Mouse (Mus musculus): Measurements from ENCODE around the gene Lsamp.

The Lsamp gene

GRCm38 (mm10) chr16:41242841-41243240 lies 1258.7 kb downstream of the Lsamp start:
- peak in 1 of 2 experiments; percentile 9 for DNase-seq (ENCODE audit: low spot score in 2 of 2)

GRCm38 (mm10) chr16:41244711-41245110 lies 1260.5 kb downstream of the Lsamp start:
- peak; percentile 6 to 12 for DNase-seq (ENCODE audit: low spot score in 2 of 2)

GRCm38 (mm10) chr16:41258145-41259035 lies 1274.2 kb downstream of the Lsamp start:
- DNase-seq (ENCODE audit: low spot score in 2 of 2): peak; percentile 10 to 22

- no peak for DNase-seq (ENCODE audit: low spot score in 2 of 2)
Observed at GRCm38 (mm10) chr16:41275999-41276671, 1292.0 kb downstream of the Lsamp start.

- no peak for DNase-seq (ENCODE audit: low spot score in 2 of 2)
Observed at GRCm38 (mm10) chr16:41317992-41318391, 1333.8 kb downstream of the Lsamp start.

- no peak for DNase-seq (ENCODE audit: low spot score in 2 of 2)
Observed at GRCm38 (mm10) chr16:41343431-41343830, 1359.3 kb downstream of the Lsamp start.

- no peak for DNase-seq (ENCODE audit: low spot score in 2 of 2)
Observed at GRCm38 (mm10) chr16:41365138-41365537, 1381.0 kb downstream of the Lsamp start.

GRCm38 (mm10) chr16:41383702-41384101 lies 1399.5 kb downstream of the Lsamp start:
- DNase-seq (ENCODE audit: low spot score in 2 of 2): no peak

GRCm38 (mm10) chr16:41384288-41384687 lies 1400.1 kb downstream of the Lsamp start:
- no peak for DNase-seq (ENCODE audit: low spot score in 2 of 2)

GRCm38 (mm10) chr16:41408850-41409249 lies 1424.7 kb downstream of the Lsamp start:
- no peak for DNase-seq (ENCODE audit: low spot score in 2 of 2)

- no peak for DNase-seq (ENCODE audit: low spot score in 2 of 2)
Observed at GRCm38 (mm10) chr16:41410671-41411070, 1426.5 kb downstream of the Lsamp start.

- DNase-seq (ENCODE audit: low spot score in 2 of 2): no peak
Observed at GRCm38 (mm10) chr16:41417363-41417762, 1433.2 kb downstream of the Lsamp start.

- DNase-seq (ENCODE audit: low spot score in 2 of 2): no peak
Observed at GRCm38 (mm10) chr16:41467391-41467790, 1483.2 kb downstream of the Lsamp start.

GRCm38 (mm10) chr16:41478694-41479093 lies 1494.5 kb downstream of the Lsamp start:
- DNase-seq (ENCODE audit: low spot score in 2 of 2): no peak

GRCm38 (mm10) chr16:41481832-41482231 lies 1497.7 kb downstream of the Lsamp start:
- DNase-seq (ENCODE audit: low spot score in 2 of 2): no peak

- DNase-seq (ENCODE audit: low spot score in 2 of 2): no peak
Observed at GRCm38 (mm10) chr16:41510915-41511552, 1526.9 kb downstream of the Lsamp start.

- DNase-seq (ENCODE audit: low spot score in 2 of 2): no peak
Observed at GRCm38 (mm10) chr16:41521566-41521965, 1537.4 kb downstream of the Lsamp start.

- no peak for DNase-seq (ENCODE audit: low spot score in 2 of 2)
Observed at GRCm38 (mm10) chr16:41524266-41524665, 1540.1 kb downstream of the Lsamp start.

- DNase-seq (ENCODE audit: low spot score in 2 of 2): no peak
Observed at GRCm38 (mm10) chr16:41532661-41533551, 1548.7 kb downstream of the Lsamp start.

- no peak for DNase-seq (ENCODE audit: low spot score in 2 of 2)
Observed at GRCm38 (mm10) chr16:41533686-41534085, 1549.5 kb downstream of the Lsamp start.

- no peak for DNase-seq (ENCODE audit: low spot score in 2 of 2)
Observed at GRCm38 (mm10) chr16:41535806-41536205, 1551.6 kb downstream of the Lsamp start.

Data from urinary bladder, postnatal 36 days (tissue).